Mouse (Mus musculus): ENCODE data around the gene Sbk1.
"Not testable (repeated sequence)": the region's sequence is repeated elsewhere in the genome, so short reads cannot be mapped to it uniquely, and the experiment has no call there.

Sbk1 gene

DNA sequence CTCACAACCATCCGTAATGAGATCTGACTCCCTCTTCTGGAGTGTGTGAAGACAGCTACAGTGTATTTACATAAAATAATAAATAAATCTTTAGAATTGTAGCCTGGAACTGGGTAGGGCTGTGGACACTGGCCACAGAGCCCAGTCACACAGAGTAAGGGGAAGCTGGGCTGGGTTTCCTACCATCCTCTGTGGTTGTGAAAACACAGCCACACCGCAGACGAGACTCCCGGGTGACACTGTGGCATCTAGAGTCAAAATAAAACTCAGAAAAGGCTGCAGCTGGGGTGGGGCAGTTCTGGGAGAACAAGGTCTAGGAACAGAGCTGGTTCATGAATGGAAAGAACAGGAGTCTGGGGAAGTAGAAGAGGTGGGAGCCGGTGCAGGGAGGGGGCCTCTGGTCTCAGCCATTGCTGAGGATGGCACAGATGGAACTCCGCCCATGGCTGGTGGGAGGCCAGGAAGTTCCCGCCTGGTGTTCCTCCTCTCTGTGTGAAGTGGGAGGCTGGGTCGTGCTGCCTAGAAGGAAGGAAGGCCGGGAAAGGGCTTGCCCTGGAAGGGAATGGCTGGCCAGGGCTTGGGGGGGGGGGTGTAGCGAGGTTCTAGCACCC, 15.2 kb downstream of the Sbk1 start:
- DNase-seq (ENCODE audit: low spot score) = no peak

DNA sequence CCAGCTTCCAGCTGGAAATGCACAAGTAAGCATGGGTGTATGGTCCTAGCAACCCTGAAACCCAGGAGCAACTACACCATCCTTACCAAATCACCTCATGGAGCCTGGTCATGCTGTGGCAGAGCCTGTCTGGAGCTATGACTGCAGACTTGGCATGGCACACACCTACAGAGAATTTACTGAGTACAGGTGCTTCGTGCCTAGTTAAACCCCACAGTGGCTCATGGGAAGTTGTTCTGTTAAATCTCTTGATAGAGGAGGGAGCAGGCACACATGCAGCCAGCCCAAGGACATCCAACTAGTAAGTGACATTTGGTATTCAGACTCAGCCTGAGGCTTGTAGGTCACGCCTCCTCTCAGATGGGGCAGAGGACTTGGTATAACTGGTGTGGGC, 15.7 kb downstream of the Sbk1 start:
- DNase-seq (ENCODE audit: low spot score) = no peak

DNA sequence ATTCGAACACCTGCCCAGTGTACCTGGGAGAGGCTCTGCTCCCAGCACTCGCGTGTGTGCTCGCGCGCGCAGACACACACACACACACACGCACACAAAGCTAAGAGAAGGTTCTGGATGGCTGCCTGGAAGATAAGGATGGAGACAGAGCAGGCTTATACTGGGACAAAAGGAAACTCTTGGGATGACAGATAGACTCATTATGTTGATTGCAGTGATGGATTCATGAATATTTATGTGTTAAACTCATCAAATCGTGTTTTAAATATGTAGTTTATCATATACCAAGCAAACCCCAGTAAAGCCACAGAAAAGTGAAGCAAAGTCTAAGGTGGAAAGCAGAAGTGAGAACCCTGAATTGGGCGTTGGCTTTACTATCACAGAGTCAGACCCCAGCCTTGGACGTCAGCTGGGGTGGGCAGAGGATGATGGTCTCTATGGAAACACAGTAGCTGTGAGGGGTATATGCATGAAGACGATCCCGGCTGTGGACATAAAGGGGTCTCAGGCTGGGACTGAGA, 16.2 kb downstream of the Sbk1 start:
- no peak for DNase-seq (ENCODE audit: low spot score)

DNA sequence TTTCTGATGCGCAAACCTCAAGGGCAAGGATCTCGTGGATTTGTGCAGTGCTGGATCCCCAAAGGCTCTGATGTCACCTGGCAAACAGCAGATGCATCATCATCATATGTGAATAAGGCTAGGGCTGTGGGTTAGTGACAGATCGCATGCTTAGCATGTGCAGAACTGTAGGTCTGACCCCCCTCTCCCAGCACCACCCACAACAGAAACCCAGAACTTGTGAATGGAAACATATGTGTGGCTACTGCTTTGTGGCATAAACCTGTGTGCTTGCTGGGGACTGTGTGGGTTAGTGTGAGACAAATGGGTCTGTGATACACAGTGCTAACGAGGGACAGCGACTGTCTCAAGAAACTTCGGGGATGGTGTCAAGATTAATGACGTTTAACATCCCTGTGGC, 17.0 kb downstream of the Sbk1 start:
- DNase-seq (ENCODE audit: low spot score) = no peak

DNA sequence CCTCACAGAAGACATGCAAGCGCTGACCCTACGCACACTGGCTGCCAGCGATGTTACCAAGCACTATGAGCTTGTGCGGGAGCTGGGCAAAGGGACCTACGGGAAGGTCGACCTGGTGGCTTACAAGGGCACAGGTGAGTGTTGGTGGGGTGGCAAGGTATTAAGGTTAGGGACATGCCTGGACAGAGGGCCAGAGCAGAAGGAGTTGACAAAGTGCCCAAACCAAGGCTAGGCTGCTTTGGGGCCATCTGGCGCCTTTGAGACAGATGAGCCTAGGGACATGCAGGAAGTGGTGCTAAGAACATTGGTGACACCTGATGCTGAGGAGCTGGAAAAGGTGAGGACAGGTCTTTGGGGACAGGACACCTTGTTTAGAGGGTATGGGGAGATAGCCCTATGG, 17.5 kb downstream of the Sbk1 start:
- DNase-seq (ENCODE audit: low spot score) = no peak

DNA sequence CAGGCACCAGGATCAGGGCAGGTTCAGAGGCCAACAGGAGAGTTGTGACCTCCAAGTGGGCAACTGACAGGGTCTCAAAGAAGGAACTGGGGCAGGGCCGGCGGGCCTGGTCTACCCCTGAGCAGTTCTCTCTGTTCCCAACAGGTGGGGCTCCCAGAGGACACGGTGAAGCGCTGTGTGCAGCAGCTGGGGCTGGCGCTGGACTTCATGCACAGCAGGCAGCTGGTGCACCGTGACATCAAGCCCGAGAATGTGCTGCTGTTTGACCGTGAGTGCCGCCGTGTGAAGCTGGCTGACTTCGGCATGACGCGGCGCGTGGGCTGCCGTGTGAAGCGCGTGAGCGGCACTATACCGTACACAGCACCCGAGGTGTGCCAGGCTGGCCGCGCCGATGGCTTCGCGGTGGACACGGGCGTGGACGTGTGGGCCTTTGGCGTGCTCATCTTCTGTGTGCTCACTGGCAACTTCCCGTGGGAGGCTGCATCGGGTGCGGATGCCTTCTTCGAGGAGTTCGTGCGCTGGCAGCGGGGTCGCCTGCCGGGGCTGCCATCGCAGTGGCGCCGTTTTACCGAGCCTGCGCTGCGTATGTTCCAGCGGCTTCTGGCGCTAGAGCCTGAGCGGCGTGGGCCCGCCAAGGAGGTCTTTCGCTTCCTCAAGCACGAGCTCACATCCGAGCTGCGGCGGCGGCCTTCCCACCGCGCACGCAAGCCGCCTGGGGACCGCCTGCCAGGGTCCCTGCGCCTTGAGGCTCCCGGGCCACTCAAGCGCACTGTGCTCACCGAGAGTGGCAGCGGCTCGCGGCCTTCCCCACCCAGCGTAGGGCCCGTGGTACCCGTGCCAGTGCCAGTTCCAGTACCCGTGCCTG, 19.5 kb downstream of the Sbk1 start:
- no peak for DNase-seq (ENCODE audit: low spot score)

DNA sequence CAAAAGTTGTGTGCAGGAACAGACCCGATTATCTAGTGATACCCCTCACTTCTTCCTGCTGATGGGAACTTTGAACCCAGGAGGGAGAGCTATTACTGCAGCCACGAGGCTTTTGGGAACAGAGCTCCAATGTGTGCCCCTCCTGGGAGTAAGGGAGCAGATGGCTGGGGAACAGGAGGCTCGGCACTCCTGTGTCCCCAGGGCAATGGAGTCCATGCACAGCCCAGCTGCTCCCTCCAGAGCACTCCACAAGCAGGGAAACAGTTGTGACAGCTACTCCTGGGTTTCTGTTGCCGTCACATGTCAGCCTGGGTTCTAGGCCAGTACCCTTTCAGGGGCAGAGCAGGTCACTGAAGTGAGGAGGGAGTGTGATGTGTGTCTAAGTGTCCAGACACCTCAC, 20.7 kb downstream of the Sbk1 start:
- DNase-seq (ENCODE audit: low spot score) = no peak

DNA sequence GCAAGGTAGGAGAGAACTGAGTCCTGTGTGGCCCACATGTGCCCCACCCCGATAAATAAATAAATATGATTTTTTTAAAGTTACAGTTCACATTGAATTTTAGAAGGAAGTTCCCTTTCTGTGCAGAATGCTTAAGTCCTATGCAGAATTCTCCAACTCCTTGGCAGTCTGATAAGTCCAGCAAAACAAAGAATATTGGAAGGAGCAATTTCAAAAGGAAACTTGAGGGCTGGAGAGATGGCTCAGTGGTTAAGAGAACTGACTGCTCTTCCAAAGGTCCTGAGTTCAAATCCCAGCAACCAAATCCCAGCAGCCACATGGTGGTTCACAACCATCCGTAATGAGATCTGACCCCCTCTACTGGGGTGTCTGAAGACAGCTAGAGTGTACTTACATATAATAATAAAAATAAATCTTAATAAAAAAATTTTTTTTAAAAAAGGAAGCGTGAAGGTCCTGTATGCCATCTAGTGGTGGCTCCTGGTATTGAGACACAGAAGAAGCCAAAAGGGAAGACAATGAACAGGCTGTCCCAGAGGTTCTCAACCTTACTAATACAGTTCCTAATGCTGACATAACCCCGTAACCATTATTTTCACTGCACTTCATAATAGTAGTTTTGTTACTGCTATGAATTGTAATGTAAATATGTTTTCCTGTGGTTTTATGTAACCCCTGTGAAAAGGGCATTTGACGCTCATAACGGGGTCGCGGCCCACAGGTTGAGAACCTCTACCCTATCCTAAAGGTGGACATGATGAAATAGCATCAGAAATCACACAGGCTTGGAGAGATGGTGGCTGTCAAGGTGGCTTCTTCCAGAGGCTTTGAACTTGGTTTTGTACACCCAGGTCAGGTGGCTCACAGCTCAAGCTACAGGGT, 25.4 kb downstream of the Sbk1 start:
- no peak for DNase-seq (ENCODE audit: low spot score)

DNA sequence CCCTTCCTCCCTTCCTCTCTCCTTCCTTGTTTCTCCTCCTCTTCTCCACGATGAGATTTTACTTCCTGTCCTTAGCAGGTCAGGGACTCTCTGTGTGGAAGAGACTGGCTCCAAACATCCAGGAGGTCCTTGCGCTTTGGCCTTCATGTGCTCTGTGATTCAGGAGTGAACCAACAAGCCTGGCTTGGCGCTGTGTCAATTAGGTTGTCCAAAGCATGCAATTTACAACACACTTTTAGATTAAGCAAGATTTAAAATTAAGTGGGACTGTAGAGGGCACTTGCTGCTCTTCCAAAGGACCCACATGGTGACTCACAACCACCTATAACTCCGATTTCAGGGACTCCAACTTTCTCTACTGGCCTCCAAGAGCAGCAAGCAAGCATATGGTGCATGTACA, 26.4 kb downstream of the Sbk1 start:
- no peak for DNase-seq (ENCODE audit: low spot score)

DNA sequence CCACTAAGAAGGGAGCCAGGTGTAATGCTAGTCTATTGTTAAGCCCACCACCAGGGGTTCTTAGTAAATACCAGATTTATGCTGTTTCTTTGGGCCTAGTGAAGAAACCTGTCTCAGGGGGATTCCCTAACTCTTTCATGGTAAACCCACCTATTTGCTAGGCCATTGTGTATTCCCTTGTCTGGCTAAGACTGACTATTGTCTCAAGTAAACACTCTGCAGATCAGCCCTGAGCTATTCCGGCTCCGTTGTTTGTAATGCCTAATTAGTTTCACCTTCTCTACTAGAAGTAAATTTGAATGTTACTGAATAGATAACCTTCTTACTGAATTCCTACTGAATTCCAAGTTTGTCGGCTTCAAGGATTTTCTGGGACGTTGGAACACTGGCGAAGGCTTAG, 29.4 kb downstream of the Sbk1 start:
- not testable (repeated sequence) for DNase-seq (ENCODE audit: low spot score)

DNA sequence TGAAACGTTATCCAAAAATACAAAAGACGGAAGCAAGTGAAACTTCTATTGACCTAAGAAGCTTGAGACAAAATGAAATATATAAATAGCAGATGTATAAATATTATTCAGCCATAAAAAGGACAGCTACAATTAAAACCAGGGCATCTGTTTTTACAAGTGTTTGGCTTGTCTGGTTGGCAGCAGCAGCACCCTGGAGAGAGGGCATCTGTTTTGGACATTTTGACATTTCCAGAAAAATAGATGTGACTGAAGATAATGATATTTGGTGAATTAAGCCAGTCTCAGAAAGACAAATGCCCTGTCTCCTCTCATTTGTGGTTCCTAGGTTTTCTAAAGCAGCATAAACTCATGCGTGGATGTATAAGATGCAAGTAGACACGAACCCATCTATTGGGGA, 39.4 kb downstream of the Sbk1 start:
- no peak for DNase-seq (ENCODE audit: low spot score)

DNA sequence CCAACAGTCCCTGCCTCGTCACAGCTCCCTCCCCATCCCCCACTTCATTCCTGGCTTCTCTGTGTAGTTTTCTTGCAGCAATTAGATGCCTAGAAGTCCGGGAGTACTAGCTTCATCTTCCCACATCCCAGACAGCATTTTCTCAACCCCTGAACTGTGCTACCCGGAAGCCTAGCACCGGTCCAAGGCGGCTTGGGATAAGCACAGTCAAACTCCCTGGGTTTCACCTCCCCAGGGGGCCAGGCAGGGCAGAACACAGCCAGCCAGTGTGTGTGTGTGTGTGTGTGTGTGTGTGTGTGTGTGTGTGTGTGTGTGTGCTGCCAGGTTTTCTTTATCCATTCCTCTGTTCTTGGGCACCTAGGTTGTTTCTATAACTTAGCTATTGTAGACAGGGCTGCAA, 40.9 kb downstream of the Sbk1 start:
- DNase-seq (ENCODE audit: low spot score) = no peak

DNA sequence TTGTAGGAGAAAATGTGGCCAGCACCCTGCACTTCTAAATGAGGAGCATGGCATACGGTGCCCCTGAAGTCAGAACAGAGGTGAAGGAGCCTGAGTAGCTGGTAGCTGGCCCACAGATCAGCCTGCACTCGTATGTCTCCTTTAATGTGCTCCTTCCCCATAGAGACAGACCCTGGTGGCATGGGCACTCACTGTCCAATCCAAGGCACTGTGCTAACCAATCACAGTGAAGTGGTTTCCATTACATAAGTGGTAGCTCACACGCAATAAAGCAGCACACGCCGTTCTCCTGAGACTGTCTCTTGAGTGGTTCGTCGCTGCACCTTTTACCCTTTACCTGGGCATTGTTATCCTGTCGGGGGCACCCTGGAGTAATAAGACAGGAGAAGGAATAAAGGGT, 41.9 kb downstream of the Sbk1 start:
- DNase-seq (ENCODE audit: low spot score) = no peak

DNA sequence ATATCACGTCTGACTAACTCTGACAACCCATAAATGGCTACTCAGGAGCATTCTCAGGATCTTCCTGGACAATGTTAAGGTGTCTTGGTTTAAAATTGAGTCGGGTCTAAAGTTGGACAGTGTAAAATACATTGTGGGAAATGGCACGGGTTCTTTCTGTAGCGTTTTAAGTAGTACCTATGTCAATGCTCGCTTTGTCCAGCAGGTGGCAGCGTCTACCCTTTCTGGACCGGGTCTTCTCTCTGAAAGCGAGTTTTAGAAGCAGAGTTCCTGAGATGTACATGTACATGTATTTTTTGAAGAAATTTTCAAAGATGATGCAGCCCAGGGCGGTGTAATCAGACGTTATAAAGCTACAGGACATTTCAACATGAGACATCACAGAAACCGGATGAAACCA, 51.3 kb downstream of the Sbk1 start:
- DNase-seq (ENCODE audit: low spot score) = peak; percentile 45

DNA sequence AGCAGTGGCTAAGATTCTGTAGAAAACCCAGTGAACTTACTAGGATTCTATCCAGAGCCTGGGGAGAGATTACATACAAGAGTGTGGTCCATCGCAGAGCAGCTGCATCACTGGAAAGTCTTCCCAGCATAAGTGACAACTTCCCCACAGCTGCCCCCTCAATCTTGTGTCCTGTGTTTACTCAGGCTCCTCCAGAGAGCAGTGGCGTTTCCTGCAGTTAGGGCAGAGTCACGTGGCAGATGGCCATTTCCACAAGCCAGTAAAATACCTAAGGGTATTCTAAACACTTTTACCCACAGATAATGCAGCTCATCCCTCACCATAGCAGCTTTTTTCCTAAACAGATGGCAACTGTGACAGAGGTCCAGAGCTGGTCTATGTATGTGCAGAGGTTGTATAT, 52.4 kb downstream of the Sbk1 start:
- DNase-seq (ENCODE audit: low spot score) = no peak

DNA sequence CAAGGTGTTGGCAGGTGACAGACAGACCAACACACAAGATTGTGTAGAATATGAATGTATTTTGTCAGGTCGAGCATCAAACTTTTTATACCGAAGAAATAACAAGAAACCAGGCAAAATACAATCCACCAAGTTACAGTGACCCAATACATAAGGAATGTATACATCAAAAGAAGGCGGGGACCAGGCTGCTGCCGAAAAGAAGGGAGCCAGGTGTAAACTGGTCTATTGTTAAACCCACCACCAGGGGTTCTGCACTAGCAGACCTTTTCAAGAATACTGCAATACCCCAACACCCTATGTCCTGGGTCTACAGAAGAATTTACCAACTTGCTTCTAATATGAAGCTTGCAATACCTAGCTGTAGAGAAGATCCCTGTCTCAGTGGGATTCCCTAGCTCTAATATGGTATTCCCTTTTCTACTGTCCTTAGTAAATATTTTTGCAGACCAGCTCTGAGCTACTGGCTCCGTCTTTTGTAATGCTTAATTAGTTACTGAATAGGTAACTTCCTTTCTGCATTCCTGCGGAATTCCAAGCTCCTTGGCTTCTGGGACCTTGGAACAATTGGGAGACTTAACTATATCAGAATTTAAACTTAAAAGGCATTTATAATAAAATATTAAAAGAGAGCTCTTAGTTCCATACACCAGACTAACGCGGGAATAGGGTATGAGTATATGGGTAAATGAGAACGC, 53.3 kb downstream of the Sbk1 start:
- DNase-seq (ENCODE audit: low spot score) = not testable (repeated sequence)

DNA sequence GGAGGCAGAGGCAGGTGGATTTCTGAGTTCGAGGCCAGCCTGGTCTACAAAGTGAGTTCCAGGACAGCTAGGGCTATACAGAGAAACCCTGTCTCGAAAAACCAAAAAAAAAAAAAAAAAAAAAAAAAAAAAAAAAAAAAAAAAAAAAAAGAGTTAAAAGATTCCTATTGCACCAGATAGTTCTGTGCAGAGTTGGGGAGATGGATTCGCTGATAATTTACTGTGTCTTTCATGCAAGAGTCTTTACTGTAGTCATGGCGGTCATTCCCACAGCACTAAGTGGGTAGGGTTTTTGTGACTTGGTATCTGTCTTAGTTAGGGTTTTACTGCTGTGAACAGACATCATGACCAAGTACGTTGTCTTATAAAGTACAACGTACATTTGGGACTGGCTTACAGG, 56.4 kb downstream of the Sbk1 start:
- not testable (repeated sequence) for DNase-seq (ENCODE audit: low spot score)

DNA sequence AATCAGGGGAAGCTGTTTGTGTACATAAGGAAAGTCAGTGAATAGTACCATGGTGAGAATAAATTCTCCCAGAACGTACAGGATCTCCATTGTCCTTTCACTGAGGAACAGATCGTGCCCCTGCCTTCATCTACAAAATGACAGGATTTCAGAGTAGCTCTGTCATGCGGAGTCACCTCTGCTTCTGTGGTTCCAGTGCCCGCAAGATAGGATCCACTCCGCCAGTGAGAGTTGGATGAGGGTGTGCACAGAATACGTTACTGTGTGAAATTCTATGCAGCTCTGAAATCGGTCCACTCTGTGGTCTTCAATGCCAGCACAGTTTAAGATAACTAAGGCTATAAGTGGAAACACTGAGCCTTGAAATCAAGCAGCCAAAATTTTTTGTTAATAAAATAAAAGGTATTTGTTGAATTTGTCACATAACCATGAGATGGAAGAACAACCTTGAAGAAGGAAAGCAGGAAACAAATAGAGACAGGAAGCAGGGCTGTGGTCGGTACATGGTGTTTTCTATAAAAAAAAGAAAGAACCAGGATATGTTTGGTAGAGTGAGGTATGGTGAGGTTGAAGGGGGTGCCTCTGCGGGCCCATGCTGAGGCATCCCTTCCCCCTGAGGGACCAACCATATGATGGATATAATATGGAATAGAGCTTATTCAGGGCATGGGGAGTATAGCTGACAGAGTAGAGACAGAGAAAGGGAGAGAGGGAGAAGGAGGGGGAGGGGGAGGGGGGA, 57.7 kb downstream of the Sbk1 start:
- DNase-seq (ENCODE audit: low spot score) = no peak

DNA sequence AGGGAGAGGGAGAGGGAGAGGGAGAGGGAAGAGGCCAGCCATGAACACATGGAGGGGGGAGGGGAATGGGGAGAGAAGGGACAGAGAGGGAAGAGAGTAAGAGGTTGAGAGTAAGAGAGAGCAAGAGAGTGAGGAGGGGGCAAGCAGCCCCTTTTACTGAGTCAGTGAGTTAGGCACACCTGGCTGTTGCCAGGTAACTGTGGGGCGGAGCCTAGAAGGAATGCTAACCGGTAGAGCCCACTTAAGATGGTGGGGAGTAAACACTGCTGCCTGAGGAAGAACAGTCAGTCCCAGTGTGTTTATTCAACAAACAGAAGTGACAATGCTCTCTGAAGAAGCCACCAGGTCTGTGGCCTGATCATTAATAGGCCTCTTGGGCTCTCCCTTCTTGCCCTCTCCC, 58.3 kb downstream of the Sbk1 start:
- DNase-seq (ENCODE audit: low spot score) = no peak

DNA sequence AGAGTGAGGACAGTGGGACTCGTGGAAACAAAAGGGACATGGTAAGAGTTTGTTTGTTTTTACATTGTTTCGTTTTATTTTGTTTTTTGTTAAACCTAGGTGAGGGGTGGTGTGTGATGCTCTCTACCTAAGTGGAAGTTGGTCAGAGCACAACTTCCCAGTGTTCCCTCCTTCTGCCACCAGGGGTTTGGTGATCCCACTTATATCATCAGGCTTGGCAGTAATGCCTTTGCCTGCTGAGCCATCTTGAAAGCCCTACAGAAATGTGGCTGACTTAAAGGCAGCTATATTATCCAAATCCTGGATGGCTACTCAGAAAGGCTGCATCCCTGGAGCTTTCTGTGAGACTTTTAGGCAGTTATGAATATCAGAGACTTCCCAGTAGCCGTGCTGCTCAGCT, 60.3 kb downstream of the Sbk1 start:
- DNase-seq (ENCODE audit: low spot score) = no peak

DNA sequence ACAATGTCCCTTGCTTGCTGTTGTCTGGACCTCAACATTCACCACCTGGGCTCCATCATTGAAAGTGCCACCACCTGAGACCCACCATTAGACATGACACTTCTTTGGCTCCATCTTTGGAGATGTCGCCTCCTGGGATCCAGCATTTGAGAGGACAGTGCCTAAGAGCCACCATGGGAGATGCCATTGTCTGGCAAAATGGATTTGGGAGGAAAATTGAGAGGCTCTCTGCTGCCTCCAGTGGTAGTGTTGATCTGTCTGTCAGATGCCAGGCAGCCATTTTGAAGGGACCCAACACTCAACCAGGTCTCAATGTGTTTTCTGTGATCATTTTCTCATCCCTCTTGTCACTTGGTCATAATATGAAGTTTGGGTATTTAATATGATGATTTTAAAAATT, 63.1 kb downstream of the Sbk1 start:
- no peak for DNase-seq (ENCODE audit: low spot score)

All from layer of hippocampus, adult 9-10 months (tissue).